Mouse (Mus musculus): ENCODE measurements around the gene Enpp7.

GRCm38 (mm10) chr11:119038744-119039484, 50.9 kb downstream of the Enpp7 start:
- TF ChIP-seq GATA1 (IDR thresholded peaks at IDR 0.05; ENCODE audit: low read length) (no peak), TAL1 (IDR thresholded peaks at IDR 0.05; ENCODE audit: low read length) (no peak)
